Mouse (Mus musculus) liver, embryonic 14 days (tissue): ENCODE measurements around the gene Parva. TPM values are rescaled to one million over a fixed set of nuclear protein-coding genes. Genes with fewer than 3 reads are reported as not detected.

Experiments
- polyA plus RNA-seq: library from polyadenylated mRNA; depleted of rRNA; stranded (reverse); fragments of >200 nt; gene quantifications from 2 replicates; pipeline ENCODE4 v1.2.3, GENCODE M21; 2012; rRNA removed

Parva gene
- 3.4 and 3.9 TPM in 2 replicates for polyA plus RNA-seq

DNA sequence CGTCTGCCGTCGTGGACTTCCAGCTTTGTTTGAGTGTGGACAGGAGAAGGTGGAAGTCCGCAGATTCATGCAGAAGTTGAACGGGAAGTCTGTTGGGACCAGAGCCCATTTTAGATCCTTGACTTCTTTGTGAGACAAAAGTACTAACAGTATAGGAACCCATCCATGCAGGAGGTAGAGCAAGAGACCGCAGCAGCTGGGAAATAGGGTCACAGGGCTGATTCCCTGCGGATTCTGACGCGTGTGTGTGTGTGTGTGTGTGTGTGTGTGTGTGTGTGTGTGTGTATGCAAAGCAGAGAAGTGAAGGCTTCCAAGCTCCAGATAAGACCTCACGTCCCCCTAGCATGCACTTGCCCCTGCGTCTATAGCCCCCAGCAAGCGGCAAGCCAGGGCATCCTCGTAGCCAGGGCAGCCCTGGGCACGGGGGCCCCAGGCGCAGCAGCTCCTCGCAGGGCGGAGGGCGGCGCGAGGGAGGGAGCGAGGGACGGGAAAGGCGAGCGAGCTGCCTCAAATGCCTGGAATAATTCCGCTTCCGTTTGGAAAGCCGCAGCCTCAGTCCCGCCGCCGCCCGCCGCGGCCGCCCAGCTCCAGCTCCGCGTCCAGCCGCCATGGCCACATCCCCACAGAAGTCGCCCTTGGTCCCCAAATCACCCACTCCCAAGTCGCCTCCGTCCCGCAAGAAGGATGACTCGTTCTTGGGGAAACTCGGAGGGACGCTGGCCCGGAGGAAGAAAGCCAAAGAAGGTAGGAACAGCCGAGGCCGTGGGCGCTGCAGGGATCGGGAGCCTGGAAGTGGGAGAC, at the start of gene Parva:
Parva (plus strand) TSS at position 149 of the 801 bp plus-strand sequence.

Other genes starting within 250 kb of the Parva start
- 1.1 and 1.3 TPM in 2 replicates for gene Mical2, start 201.6 kb upstream of the Parva start, polyA plus RNA-seq